Mouse (Mus musculus) cerebellum, adult 9-10 months (tissue): ENCODE results near the gene Diablo.
"Not testable (repeated sequence)": the region's sequence is repeated elsewhere in the genome, so short reads cannot be mapped to it uniquely, and the experiment has no call there.

Experiments used
- DNase-seq: peaks from one replicate; pipeline ENCODE4 v3.0.0; 2022

The Diablo gene

GRCm38 (mm10) chr5:123523692-123524392 lies at the start of gene Diablo:
Gene Diablo, minus strand, starts transcription at chr5:123524176.
- peak; percentile 97 for DNase-seq

- peak; percentile 28 for DNase-seq
These were observed 49.4 kb upstream of the Diablo start for GRCm38 (mm10) chr5:123573362-123573761.

- peak; percentile 98 for DNase-seq
These were observed 48.6 kb upstream of the Diablo start, which contains the start of gene Vps33a for GRCm38 (mm10) chr5:123572357-123573186. Gene Vps33a, minus strand, starts transcription at chr5:123573038.

- no peak for DNase-seq
These were observed 37.2 kb upstream of the Diablo start for GRCm38 (mm10) chr5:123561128-123561527.

GRCm38 (mm10) chr5:123559588-123559987 lies 35.6 kb upstream of the Diablo start:
- DNase-seq: no peak

- DNase-seq: peak; percentile 77
These were observed 32.5 kb upstream of the Diablo start for GRCm38 (mm10) chr5:123556451-123556850.

GRCm38 (mm10) chr5:123555693-123556092 lies 31.7 kb upstream of the Diablo start:
- DNase-seq: no peak

- no peak for DNase-seq
These were observed 9.8 kb upstream of the Diablo start for GRCm38 (mm10) chr5:123533801-123534200.

GRCm38 (mm10) chr5:123530056-123530455 lies 6.1 kb upstream of the Diablo start:
- DNase-seq: no peak

GRCm38 (mm10) chr5:123528641-123529040 lies 4.7 kb upstream of the Diablo start:
- no peak for DNase-seq

GRCm38 (mm10) chr5:123525916-123526495 lies 2.0 kb upstream of the Diablo start:
- DNase-seq: no peak

- DNase-seq: no peak
These were observed 1.3 kb upstream of the Diablo start, which contains the start of gene Gm49027 for GRCm38 (mm10) chr5:123525281-123525680. Gene Gm49027, minus strand, starts transcription at chr5:123525488.

- DNase-seq: no peak
These were observed 396 bp upstream of the Diablo start for GRCm38 (mm10) chr5:123524393-123524750.

- DNase-seq: no peak
These were observed 1.8 kb downstream of the Diablo start for GRCm38 (mm10) chr5:123522166-123522565.

- no peak for DNase-seq
These were observed 2.4 kb downstream of the Diablo start for GRCm38 (mm10) chr5:123521621-123522020.

GRCm38 (mm10) chr5:123520666-123521065 lies 3.3 kb downstream of the Diablo start:
- DNase-seq: no peak

- no peak for DNase-seq
These were observed 9.1 kb downstream of the Diablo start for GRCm38 (mm10) chr5:123514871-123515270.

- no peak for DNase-seq
These were observed 11.9 kb downstream of the Diablo start for GRCm38 (mm10) chr5:123512102-123512501.

GRCm38 (mm10) chr5:123511426-123511825 lies 12.6 kb downstream of the Diablo start:
- DNase-seq: not testable (repeated sequence)

GRCm38 (mm10) chr5:123510160-123510559 lies 13.8 kb downstream of the Diablo start, which contains the start of gene B3gnt4:
Gene B3gnt4, plus strand, starts transcription at chr5:123510460.
- no peak for DNase-seq

GRCm38 (mm10) chr5:123508921-123509320 lies 15.1 kb downstream of the Diablo start:
- DNase-seq: no peak

GRCm38 (mm10) chr5:123507936-123508723 lies 15.8 kb downstream of the Diablo start:
- DNase-seq: peak; percentile 53

- no peak for DNase-seq
These were observed 22.0 kb downstream of the Diablo start for GRCm38 (mm10) chr5:123501973-123502372.
